Mouse (Mus musculus) embryo, embryonic 10.5 days (tissue): ENCODE results near the gene Bach1.

Experiments used
- DNase-seq: peaks from one replicate; pipeline ENCODE4 v3.0.0-alpha.2; 2015; ENCODE audit warnings: low spot score

Gene Bach1

GRCm38 (mm10) chr16:87741034-87741715, 42.4 kb downstream of the Bach1 start:
- DNase-seq = no peak

GRCm38 (mm10) chr16:87743661-87744060, 44.9 kb downstream of the Bach1 start:
- DNase-seq = peak; percentile 58

GRCm38 (mm10) chr16:87744338-87744737, 45.6 kb downstream of the Bach1 start:
- no peak for DNase-seq

- no peak for DNase-seq
These were observed 46.6 kb downstream of the Bach1 start for GRCm38 (mm10) chr16:87745192-87745945.

GRCm38 (mm10) chr16:87746728-87747127, 48.0 kb downstream of the Bach1 start:
- peak; percentile 84 for DNase-seq

- no peak for DNase-seq
These were observed 52.5 kb downstream of the Bach1 start for GRCm38 (mm10) chr16:87751243-87751642.

- DNase-seq = no peak
These were observed 53.7 kb downstream of the Bach1 start for GRCm38 (mm10) chr16:87752482-87752881.

GRCm38 (mm10) chr16:87754858-87755257, 56.1 kb downstream of the Bach1 start:
- DNase-seq = peak; percentile 59

- DNase-seq = no peak
These were observed 57.2 kb downstream of the Bach1 start for GRCm38 (mm10) chr16:87755915-87756314.

- DNase-seq = no peak
These were observed 59.3 kb downstream of the Bach1 start for GRCm38 (mm10) chr16:87758016-87758415.

GRCm38 (mm10) chr16:87764668-87765109, 65.9 kb downstream of the Bach1 start:
- DNase-seq = no peak

- no peak for DNase-seq
These were observed 67.2 kb downstream of the Bach1 start for GRCm38 (mm10) chr16:87765984-87766383.

- no peak for DNase-seq
These were observed 71.8 kb downstream of the Bach1 start for GRCm38 (mm10) chr16:87770576-87770975.

- DNase-seq = no peak
These were observed 73.2 kb downstream of the Bach1 start for GRCm38 (mm10) chr16:87771926-87772325.

GRCm38 (mm10) chr16:87774398-87774797, 75.7 kb downstream of the Bach1 start:
- peak; percentile 22 for DNase-seq

GRCm38 (mm10) chr16:87777373-87777772, 78.6 kb downstream of the Bach1 start:
- DNase-seq = no peak

- no peak for DNase-seq
These were observed 82.9 kb downstream of the Bach1 start for GRCm38 (mm10) chr16:87781637-87782036.
